Mouse (Mus musculus) heart, postnatal 0 days (tissue): ENCODE data around the gene Cyp2c23.

Experiments
- CTCF ChIP-seq: IDR thresholded peaks from 2 replicates; pipeline ENCODE4 v1.5.1; 2016; ENCODE audit warnings: antibody characterized with exemption, control low read depth, low read depth
- EP300 ChIP-seq: IDR thresholded peaks from 2 replicates; pipeline ENCODE4 v1.6.1; 2016; ENCODE audit warnings: antibody characterized with exemption, low read depth

- TF ChIP-seq EP300 (no peak), CTCF (no peak)
These were observed 73.7 kb downstream of the Cyp2c23 start for GRCm38 (mm10) chr19:43955266-43955665.
